Mouse (Mus musculus) embryo, embryonic 9.5 days (tissue): Measurements from ENCODE around the gene Pak1.
"Not testable (repeated sequence)": the region's sequence is repeated elsewhere in the genome, so short reads cannot be mapped to it uniquely, and the experiment has no call there.

ENCODE experiments used
- DNase-seq: peaks from one replicate; pipeline ENCODE4 v3.0.0-alpha.2; 2017; ENCODE audit errors: extremely low spot score

Pak1 gene

DNA sequence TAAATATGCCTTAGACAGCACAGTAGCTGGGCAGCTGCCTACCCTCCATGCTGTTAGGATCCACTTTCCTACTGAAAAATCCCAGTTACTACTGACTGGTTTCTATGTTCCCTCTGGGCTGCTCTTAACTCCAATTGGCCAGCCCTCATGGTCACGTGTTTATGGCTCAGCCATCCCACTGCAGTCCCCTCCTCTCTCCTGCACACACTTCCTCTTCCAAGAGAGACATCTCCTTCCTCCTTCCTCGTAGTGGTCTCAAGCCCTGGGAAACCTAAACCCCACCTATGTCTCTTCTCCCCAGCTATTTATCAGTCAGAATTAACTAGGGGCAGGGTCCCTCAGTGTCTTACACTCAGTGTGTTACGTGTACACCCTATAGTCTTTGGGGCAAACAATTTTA is 61.2 kb downstream of the Pak1 start:
- DNase-seq = not testable (repeated sequence)

DNA sequence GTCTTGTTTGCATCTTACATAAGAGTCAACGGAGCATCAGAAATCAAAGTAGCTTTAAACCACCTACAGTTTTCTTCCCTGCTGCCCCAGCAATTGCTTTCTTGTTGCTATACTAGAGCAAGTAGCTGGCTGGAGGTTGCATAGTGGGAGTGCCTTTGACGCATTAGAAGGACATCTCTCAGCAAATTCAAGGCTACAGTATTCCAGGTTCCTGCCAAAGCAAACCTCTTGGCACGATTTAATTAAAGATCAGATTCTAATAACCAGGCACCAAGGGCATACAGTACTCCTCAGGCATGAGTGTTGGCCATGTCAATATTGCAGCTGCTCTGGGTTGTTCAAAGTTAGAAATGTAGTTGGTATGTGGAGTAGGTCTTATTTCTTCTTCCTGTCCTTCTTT is 62.0 kb downstream of the Pak1 start:
- no peak for DNase-seq

DNA sequence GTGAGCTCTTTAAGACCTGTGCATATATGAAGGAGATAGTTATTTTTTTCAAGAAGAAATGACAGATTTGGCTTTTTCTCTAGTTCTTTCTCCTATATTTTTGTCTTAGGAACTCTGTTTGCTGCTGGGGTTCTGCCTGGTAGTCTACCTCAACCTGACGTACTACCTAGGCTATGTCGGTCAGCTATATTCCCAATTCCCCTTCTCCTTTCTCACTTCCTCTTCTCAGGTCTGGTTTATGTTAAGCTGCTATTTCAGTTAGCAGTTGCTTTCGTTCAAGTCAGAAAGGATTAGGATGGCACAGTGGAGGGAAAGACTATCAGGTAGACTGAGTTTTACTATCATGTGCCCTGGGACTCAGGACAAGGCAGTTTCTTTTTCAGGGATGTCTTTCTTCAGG is 75.2 kb downstream of the Pak1 start:
- no peak for DNase-seq

DNA sequence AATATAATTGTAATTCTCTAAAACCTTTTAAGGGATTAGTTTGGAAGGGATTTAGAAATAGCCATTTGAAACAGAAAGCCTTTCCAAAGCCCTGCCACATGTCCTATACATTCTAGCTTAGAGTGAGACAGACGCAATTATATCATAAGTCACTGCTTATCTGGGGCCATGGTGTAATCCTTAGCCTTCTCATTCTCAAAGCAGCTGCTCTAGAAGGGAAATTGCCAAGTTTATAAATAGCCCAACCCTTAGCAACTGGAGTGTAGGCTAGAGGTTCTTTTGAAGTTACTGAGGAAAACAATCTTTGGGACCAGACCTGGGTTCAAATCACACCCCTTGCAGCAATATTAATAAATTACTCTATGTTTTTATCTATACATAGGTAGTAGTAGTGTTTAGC is 76.2 kb downstream of the Pak1 start:
- DNase-seq = no peak

DNA sequence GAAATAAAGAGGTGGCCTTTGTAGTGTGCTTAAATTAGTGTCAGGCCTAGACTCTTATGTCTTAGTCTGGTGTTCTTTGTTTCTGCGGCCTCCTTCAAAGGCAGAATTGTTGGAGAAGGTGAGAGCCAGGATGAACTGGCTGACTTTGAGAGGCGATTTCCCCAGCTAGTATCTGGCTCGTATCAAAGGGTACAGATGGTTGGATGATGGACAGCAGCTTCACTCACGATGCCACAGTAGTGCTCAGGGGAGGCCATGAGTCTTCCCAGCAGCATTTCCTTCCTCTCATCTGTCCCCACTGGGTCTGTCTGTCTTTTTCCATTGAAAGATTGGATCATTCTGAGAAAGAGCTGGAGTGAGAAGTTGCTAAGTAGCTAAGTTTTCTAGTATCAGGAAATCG is 79.5 kb downstream of the Pak1 start:
- no peak for DNase-seq

DNA sequence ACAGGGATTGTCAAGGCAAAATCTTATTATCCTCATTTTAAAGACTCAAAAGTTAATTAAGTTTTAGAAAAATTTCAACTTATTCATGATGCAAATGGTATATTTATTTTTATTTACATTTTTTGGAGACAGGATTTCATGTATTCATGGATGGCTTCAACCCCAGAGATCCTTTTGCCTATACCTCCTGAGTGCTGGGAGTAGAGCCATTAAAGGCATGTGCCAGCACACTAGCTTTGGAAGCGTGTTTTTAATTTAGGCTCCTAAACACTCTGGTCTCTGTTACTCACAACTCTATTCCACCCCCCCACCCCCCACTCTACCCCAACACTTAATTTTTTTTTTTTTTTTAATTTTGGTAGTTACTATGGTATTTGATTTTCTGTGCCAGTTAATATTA is 80.4 kb downstream of the Pak1 start:
- no peak for DNase-seq

DNA sequence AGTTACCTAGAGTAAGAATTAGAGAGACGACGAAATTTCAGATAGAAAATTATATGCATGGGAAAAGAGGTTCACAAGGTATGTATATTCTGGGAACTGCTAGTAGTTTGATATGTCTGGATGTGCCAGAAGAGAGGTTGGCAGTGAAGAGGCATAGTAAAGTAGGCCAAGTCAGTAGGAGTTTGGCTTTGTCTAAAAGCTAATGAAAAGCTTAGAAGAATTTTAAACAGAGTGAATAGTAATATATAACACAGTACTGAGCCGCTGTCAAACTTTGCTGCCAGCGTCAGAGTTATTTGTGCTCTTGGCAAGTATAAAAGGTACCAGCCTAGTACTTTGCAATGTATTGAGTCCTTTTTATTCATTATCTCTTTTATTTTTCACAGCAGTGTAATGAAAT is 84.1 kb downstream of the Pak1 start:
- no peak for DNase-seq

DNA sequence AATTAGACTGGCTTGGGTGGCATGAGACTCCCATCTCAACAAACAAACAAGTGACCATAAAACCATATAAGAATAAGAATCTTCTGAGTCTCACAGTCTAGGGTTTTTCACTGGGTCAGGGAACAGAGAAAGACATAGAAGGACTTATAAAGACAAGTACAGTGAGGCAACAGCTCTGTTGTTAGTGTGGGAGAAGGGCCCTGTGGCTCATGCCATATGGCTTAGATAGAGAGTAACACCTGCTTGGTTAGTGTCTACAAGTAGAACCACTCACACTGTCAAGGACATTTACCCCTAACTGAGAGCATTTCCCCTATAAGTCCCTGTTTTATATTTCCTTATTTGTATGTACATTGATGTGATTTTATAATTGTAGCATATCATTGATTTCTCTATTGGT is 85.0 kb downstream of the Pak1 start:
- no peak for DNase-seq

DNA sequence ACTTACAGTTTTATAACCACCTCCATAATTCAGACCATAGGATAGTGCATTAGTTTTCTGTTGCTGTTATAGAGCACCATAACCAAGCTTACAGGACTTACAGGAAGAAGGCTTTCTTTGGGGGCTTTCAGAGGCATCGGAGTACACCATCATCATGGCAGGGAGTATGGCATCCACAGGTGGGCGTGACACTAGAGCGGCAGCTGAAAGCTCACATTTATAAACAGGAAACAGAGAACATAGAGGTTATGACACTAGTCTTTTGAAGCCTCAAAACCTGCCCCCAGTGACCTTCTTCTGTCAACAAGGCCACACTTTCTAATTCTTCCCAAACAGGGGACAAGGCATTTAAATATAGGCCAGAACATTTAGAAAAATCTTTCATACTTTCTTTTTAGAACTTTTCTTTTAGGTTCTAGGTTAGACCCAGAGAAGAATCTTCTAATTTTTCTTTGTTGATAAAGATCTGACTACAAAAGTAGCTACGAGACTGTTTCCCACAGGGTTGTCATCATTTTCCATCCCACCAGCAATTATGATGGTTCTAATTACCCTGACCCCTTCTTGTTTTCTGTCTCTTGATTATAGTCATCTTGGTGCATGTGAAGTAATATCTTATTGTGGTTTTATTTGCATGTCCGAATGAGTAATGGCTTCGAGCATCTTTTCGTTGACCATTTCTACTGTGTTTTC is 89.7 kb downstream of the Pak1 start:
- DNase-seq = no peak

DNA sequence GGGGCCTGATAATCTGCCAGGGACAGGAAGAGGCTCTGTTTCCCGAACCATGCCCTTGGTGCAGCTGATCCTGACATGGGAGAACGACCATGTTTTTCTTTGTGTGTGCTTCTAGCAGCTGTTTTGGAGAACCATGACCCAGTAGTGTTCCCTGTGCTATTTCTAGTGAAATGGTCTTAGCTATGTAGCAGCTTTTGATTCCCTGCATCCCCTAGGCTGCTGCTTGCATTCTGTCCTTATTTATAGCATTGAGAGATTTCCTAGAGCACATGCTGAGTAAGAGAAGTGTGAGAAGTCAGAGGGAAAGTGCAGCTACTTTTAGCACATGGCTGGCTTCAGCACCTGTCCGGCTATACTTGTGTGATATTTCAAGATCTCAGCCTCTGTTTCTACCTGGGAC is 123.3 kb downstream of the Pak1 start:
- DNase-seq = no peak

DNA sequence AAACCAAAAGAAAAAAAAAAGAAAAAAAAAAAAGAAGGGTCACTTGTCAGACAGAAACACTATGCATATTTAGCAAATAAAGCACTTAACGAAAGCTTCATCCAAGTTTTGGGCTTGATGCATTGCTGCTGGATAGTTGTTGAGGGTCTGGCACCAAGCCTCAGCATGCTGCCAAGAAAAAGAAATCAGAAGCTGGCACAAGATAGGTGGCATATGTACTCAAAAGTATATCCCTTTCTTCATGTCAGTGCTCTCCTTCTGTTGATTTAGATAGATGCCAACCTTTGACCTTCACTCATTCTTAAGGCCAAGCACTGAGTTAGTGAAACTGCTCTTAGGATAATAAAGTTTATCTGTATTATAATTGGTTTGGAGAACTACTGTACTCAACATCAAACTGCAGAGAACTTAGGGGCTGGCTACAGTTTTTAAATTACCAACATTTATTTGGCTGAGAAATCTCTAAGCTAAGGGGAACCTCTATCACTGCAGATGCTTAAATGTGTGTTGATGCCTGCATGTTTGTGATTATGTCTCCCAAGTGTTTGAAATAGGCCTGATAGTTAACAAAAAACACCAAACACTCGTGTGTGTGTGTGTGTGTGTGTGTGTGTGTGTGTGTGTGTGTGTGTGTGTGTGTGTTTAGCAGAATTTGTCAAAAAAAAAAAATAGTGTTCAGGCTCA is 126.6 kb downstream of the Pak1 start:
- DNase-seq = no peak

DNA sequence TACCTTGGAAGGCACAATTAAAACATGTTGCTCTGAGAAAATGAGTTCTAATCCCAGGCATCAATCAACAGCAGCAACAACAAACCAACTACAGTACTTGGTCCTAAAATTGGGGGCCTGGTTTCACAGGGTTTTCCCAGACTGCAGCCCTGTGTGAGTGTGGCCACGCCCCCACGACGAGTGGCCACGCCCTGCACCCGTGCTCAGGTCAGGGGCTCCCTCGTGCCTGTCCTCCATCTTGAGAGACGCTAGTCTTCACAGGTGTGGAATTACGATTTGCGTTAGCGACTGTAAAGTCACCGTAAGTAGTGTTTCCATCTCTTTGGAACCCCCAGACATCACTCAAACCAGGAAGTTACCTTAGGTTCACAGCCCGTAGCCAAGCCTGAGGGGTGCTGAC is 131.4 kb downstream of the Pak1 start, which contains the start of gene Gdpd4:
Gene Gdpd4 (plus strand): TSS at position 214 of the 400 bp plus-strand sequence.
- no peak for DNase-seq

DNA sequence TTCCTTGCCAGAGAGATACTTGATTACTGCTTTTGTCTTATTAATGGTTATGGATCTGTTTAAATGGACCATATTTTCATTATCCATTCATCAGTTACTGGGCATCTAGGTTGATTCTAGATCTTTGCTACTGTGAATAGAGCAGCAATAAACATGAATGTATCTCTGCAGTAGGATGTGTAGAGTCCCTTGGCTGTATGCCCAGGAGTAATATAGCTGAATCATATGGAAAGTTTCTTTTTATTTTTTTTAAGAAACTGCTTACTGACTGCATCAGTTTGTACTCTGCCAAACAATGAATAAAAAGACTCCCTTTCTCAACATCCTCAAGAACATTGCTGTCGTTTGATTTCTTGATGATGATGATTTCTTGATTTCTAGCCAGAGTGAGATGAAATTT is 137.5 kb downstream of the Pak1 start:
- no peak for DNase-seq

DNA sequence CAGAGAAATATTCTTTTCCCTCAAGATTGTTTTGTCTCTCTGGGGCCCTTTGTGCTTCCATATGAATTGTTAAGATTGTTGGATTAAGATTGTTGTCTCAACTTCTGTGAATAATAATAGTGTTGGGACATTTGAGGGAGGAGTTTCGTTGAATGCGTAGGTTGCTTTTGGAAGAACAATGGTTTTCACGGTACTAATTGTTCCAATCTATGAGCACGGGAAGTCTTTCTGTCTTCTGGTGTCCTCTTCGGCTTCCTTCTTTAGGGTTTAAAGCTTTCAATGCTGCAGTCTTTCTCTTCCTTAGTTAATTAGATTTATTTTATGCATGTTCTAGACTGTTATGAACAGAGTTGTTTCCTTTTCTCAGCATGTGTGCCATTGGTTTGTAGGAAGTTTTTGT is 138.6 kb downstream of the Pak1 start:
- no peak for DNase-seq

DNA sequence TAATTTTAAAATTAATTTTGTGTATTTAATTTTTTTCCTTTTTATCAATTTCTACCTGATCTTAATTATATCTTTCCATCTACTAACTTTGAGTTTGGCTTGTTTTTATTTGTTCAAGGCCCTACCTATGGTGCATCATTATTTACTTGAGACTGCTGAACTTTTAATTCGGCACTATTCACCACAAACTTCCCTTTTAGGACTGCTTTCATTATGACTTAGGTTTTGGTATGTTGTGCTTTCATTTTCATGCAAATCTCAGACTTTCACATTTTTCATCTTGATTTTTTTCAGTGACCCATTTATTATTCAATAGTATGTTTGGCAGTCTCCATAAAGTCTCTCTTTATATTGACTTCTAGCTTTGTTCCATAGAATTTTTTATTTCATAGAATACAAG is 156.1 kb downstream of the Pak1 start:
- DNase-seq = no peak
